Mouse (Mus musculus): ENCODE results near the gene Olfr980.
"Not testable (repeated sequence)": the region's sequence is repeated elsewhere in the genome, so short reads cannot be mapped to it uniquely, and the experiment has no call there.

Olfr980 gene

DNA sequence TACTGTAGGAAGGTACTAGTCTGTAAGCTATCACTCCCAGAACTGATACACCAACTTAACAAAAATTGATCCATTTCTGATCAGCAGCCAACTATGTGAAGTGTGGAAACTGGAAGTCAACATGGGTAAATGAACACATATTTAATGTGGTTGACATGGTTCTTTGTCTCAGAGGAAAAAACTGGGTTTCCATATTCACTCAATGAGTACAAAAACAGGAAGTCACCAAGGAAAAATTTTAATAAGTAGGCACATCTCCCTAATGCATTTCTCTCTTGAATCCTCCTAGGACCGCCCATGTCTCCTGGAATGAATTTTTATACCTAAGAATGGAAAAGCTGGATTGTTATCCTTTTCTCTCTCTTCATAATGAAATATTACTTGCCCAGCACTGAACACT lies at the start of gene Olfr980:
TSS of gene Olfr980 (minus strand) at position 101 of the 400 bp plus-strand sequence.
- DNase-seq (ENCODE audit: low spot score) = no peak

GRCm38 (mm10) chr9:40050138-40050537 lies 40.8 kb upstream of the Olfr980 start:
- no peak for DNase-seq (ENCODE audit: low spot score)

- DNase-seq (ENCODE audit: low spot score) = no peak
These were observed 11.8 kb upstream of the Olfr980 start, which contains the start of gene Olfr981 for GRCm38 (mm10) chr9:40021164-40021563. Gene Olfr981 (plus strand): TSS chr9:40021464.

DNA sequence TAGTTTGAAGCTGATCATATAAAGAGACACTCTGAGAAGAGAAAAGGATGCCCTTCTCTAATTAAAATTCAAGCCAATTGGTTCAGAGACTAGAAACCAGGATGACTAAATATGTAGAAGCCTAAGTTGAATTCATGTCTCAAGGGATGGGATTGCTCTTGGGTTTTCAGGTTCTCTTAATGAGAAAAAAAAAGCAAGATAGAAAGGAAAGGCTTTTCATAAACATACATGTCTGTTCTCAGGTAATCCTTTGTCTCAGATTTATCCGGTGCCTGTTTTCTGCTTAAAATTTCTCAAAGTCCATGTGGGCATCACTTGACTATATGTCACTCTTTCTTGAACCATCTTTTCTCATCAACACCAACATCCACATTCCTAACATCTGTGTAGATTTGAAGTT lies 6.0 kb downstream of the Olfr980 start, which contains the start of gene Olfr979:
TSS of gene Olfr979 (minus strand) at position 101 of the 400 bp plus-strand sequence.
- DNase-seq (ENCODE audit: low spot score) = no peak

DNA sequence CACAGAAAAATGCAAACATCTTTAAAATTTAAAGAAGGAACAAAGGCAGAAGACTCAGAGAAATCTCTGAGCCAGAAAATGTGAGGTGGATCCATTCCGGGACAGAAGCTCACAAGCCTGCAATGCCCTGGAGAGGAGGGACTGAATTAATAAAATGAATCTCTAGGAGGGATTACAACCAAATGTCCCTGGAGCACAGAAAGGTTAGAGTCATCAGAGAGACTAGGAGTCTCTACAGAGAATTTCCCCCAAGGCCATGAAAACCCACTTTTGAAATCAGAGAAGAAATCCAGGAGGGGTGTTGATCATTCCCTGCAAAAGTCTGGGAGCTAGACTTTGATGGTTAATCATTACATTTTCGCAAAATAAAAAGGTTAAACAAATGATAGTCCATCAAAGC lies 17.6 kb downstream of the Olfr980 start, which contains the start of gene Olfr978:
TSS of gene Olfr978 (plus strand) at position 301 of the 400 bp plus-strand sequence.
- no peak for DNase-seq (ENCODE audit: low spot score)

GRCm38 (mm10) chr9:39976581-39977145 lies 32.7 kb downstream of the Olfr980 start:
- not testable (repeated sequence) for DNase-seq (ENCODE audit: low spot score)

DNA sequence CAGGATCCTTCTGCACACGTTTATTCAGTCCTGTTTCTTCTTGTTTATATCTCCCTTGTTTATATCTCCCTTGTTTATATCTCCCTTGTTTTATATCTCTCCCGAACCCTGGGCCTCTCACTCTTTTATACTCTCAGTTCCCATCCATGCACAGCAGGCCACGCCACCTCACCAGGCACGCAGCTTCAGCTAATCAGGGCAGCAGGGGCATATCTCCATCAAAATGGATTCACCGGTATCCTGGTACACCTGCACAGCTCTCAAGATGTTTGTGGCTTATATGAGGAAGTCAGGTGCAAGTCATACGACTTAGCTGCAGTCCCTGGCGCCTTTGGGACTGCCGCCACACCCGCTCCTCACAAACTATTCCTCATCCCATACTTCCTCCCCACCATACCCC lies 48.3 kb downstream of the Olfr980 start, which contains the start of gene Olfr976:
TSS of gene Olfr976 (minus strand) at position 101 of the 400 bp plus-strand sequence.
- DNase-seq (ENCODE audit: low spot score) = not testable (repeated sequence)

All from testis, postnatal 10 days (tissue).